Mouse (Mus musculus) thymus, postnatal 25 days (tissue): ENCODE results near the gene Pgbd5.
A peak's percentile ranks its signal among the peaks of the same experiment; 100 is the strongest.

Experiments
- DNase-seq: peaks from one replicate; pipeline ENCODE4 v3.0.0; 2022

The Pgbd5 gene

GRCm38 (mm10) chr8:124439558-124439957, at the start of gene Pgbd5:
TSS of gene Pgbd5 (minus strand) at chr8:124439658.
- no peak for DNase-seq

DNA sequence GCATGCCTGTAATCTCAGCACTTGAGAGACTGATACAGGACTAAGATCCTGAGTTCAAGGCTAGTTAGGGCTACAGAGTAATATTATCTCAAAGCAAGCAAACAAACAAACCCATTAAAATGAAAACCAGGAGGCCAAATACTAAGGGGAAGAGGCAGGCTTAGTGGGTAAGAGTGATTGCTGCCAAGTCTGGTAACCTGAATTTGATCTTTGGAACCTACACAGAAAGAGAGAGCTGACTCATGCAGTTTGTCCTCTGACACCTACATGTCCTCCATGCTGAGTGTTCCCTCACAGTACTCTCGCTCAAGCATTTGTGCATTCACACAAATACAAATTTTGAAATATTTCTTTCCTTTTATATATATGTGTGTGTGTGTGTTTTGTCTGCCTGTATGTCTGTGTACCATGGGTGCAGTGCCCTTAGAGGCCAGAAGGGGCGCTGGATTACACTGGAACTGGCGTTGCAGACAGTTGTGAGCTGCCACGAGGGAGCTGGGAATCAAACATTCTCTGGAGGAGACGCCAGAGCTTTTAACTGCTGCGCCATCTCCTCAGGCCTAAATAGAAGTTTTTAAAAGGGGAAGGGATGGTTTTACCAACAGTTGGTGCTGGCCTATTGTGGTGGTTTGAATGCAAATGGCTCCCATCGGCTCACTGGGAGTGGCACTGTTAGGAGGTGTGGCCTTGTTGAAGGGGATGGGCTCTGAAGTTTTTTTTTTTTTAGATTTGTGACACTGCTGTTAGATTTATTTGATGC, 44.1 kb upstream of the Pgbd5 start:
- DNase-seq, result no peak

DNA sequence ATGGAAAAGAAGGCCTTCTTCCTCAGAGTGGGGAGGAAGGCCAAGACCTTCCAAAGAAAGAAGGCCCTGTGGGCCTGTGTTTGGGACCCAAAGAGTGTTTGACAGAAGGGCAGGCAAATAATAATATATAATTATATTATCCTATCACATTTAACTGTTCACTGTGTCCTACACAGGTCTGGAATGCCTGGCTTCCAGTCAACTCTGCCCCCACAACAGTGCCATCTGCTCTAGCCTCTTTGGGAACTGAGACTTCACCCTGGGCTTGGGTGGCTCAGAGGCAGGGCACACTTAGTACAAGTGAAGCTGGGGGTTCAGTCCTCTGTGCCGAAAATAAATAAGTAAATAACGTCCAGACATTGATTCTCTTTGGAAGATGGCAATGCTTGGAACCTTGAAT, 43.3 kb upstream of the Pgbd5 start:
- no peak for DNase-seq

DNA sequence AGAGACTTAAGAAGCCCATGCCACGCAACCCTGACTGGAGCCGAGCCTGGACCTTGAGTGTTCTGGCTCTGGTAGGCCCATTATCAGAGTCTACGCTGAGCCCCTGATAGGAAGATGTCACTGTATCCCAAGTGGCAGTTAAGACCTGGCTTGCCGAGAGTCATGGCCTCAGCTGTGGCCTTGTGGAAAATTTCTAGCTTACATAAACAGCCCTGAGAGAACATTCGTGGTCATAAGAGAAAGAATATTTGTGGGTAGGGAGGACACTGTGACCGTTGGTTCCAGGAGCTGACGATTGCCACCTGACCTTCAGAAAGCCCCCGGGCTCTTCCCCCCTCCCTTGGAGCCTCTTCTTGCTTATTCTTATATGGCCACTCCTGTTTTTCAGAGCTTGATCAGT, 40.9 kb upstream of the Pgbd5 start:
- DNase-seq, result no peak

GRCm38 (mm10) chr8:124479251-124479650, 39.8 kb upstream of the Pgbd5 start:
- DNase-seq, result no peak

- no peak for DNase-seq
Measured at GRCm38 (mm10) chr8:124476701-124477100, 37.2 kb upstream of the Pgbd5 start.

DNA sequence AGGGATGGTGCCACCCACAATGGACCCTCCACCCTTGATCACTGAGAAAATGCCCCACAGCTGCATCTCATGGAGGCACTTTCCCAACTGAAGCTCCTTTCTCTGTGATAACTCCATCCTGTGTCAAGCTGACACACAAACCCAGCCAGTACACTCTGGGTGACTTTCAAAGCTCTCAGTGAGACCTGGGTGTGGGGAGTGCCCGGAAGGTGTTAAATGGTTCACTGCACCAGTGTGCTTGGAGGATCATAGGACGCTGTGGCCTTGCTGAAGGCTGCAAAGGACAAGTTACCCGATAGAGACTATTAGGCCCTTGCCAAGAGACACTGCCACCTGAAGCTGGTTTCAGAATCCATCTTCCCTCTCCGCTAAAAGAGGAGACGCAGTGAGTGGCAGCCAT, 36.2 kb upstream of the Pgbd5 start:
- no peak for DNase-seq

GRCm38 (mm10) chr8:124464641-124465040, 25.2 kb upstream of the Pgbd5 start:
- DNase-seq, result no peak

- no peak for DNase-seq
Measured at GRCm38 (mm10) chr8:124463111-124463510, 23.7 kb upstream of the Pgbd5 start.

DNA sequence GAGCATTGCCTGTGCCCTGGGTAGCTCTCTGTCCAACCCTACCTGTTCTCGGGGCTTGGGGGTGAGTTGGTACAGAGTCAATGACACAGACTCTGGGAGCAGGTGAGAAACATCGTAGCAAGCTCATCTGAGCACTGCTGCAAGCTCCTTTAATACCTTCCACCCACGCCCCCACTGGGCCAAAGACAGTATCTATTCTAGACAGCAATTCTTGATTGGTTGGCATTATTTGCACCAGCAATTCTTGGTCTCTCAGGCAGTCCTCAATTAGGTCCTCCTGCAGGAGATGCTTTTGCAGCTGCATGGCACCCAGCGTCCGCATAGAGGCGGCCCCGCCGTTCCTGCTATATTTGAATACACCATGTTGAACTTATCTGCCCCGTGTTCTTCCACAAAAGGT, 22.7 kb upstream of the Pgbd5 start:
- DNase-seq, result no peak

- DNase-seq, result no peak
Measured at GRCm38 (mm10) chr8:124461103-124461502, 21.6 kb upstream of the Pgbd5 start.

- no peak for DNase-seq
Measured at GRCm38 (mm10) chr8:124460660-124461059, 21.2 kb upstream of the Pgbd5 start.

DNA sequence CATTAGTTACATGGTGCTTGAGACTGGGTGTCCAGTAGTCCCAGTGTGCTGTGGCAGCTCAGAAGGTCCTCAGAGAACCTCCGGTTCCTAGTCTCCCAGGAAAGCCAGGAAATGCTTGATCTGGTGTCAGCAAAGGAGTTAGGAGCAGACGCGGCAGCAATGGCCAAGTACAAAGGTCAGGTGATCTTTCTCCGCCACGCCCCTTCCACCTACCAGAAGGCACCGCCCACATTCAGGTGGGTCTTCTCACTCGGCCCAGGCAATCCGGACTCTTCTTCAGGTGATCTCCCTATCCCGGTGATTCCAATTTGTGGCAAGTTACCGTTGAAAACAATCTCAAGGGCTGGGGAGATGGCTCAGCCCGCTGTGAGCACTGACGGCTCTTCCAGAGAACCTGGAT, 20.2 kb upstream of the Pgbd5 start:
- DNase-seq, result no peak

- no peak for DNase-seq
Measured at GRCm38 (mm10) chr8:124455359-124455758, 15.9 kb upstream of the Pgbd5 start.

- no peak for DNase-seq
Measured at GRCm38 (mm10) chr8:124450192-124450895, 10.9 kb upstream of the Pgbd5 start.

DNA sequence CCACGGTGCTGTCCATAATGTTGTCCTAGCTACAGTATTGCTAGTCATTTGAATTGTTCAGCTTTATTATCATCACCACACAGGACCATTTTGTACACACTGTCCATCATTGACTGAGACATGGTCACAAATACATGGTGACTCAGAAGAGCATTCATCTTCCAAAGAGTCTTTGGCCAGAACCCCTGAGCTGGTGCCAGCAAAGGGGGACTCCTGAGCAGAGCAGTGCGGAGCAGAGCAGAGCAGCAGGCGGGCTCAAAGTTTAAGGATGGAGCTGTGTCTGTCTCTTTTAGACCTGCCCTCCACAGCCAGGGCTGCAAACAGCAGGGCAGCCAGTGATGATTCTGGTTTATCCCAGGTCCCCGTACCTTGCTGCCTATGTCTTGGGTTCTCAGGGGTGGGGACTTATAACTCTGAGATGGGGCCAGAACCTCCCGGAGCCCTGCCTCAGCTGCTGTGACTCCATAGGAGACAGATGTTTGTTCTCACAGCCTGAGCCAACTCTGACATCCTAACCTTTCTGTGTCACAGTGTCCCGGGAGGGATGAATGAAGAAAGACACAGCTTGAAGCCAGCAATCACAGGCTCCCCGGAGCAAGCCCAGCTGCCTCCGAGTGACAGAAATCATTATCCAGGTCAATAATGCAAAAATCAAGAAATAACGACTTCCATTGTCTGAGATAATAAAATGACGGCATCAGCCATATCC, 9.7 kb upstream of the Pgbd5 start:
- no peak for DNase-seq

DNA sequence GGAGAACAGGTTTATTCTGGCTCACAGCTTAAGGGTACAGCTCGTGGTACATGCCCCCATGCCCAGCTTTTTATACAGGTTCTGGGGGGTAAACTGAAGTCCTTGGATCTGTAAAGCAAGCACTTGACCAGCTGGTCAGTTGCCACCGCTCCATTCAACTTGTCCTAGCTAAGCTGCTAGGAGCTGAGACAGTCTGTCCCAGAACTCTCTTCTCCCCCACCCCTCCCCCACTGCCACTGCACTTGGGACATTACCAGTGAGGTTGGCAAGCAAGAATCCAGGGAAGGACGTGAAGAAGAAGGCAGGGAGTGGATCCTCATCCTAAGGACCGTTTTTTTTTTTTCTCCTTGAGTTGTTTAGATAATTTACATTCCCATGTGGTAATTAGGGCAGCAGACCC, 2.7 kb downstream of the Pgbd5 start:
- no peak for DNase-seq

GRCm38 (mm10) chr8:124435707-124436243, 3.7 kb downstream of the Pgbd5 start:
- DNase-seq, result no peak

- DNase-seq, result no peak
Measured at GRCm38 (mm10) chr8:124435170-124435569, 4.3 kb downstream of the Pgbd5 start.

GRCm38 (mm10) chr8:124434126-124434790, 5.2 kb downstream of the Pgbd5 start:
- DNase-seq, result peak; percentile 89

GRCm38 (mm10) chr8:124433451-124434125, 5.9 kb downstream of the Pgbd5 start:
- DNase-seq, result peak; percentile 3

DNA sequence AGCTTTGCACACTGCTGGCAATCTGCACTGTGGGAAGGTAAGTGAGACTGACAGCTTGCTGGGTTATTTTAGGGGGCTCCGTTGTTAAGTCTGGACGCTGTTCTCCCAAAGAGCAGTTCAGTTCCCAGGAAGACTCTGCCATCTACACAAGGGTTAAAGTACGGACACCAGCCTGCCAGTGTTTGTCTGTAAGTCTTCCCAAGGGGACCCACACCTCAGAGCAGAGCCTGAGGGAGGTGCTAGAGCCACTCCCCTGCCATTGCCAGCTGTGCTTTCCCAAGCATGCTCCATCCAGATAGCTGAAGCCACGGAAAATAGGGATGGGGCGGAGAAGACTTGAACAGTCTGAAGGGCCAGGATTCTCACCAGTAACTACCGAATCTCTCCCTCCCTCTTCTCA, 8.6 kb downstream of the Pgbd5 start:
- no peak for DNase-seq
